8 mouse cellular contexts compared by ENCODE assay signal in the genomic region with DNA sequence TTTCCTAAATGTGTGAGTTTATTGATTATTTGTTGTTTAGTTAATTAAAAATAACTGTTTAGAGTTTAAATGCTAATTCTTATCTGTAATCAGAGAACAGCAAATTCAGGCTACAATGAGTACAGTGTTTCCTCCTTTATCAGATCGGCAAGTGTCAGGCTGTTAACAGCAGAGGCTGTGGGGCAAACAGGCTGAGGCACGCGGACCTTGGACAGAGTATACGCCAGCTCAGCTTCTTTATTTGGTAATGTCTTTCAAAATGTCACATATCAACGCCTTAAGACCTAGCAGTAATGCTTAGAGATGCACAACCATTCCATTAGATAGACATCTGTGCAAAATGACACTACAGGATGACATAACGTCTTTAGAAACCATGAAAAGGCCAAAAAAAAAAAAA. TPM values are rescaled to one million over a fixed set of nuclear protein-coding genes. Genes with fewer than 3 reads are reported as not detected.
DNase-seq lines count a peak whose midpoint lies in the region; ATAC-seq and TF ChIP-seq lines count a peak whose summit lies in the region.

No protein-coding gene starts in this region.

- no peaks in the 10 kb centered on the region for H3K9me3 ChIP-seq in kidney, embryonic 15.5 days (replicated peaks)
- H3K9me3 ChIP-seq in MEL (replicated peaks; ENCODE audit: insufficient read depth, low read length): no peaks in the 10 kb centered on the region
- no peaks in the 10 kb centered on the region for H3K9me3 ChIP-seq in liver, embryonic 15.5 days (replicated peaks)

- no peaks in the 10 kb centered on the region for H3K79me2 ChIP-seq in MEL (ENCODE audit: control insufficient read depth, insufficient read depth, low read length, poor library complexity)

- ATAC-seq in kidney, embryonic 15.5 days (replicated peaks; ENCODE audit: low FRiP score): no peak
- no peak for ATAC-seq in liver, embryonic 15.5 days (ENCODE audit: insufficient read depth)
- ATAC-seq in granulocyte monocyte progenitor cell, adult 5-6 weeks (replicated peaks; ENCODE audit: poor library complexity, severe bottlenecking): no peak

- H3K4me1 ChIP-seq in kidney, embryonic 15.5 days: peaks cover 27% of the 10 kb centered on the region
- H3K4me1 ChIP-seq in MEL (ENCODE audit: control insufficient read depth in 1 of 2, insufficient read depth in 2 of 2, low read length in 2 of 2): peaks cover 0 to 10% of the 10 kb centered on the region in 2 experiments; a peak in 1 of 4 replicates
- peaks cover 25% of the 10 kb centered on the region for H3K4me1 ChIP-seq in liver, embryonic 15.5 days (replicated peaks)

- no peak for TF ChIP-seq EP300 in MEL (IDR thresholded peaks at IDR 0.05; ENCODE audit: low read depth in 1 of 2, low read length in 2 of 2)

- H3K9ac ChIP-seq in kidney, embryonic 15.5 days: no peak overlapping the region
- peak overlapping the region; percentile 1; the same call in 1 of the 2 replicates for H3K9ac ChIP-seq in MEL (ENCODE audit: control insufficient read depth, low read depth, low read length, poor library complexity, severe bottlenecking)
- no peak overlapping the region for H3K9ac ChIP-seq in liver, embryonic 15.5 days

- H3K36me3 ChIP-seq in kidney, embryonic 15.5 days: peaks cover 10% of the 10 kb centered on the region
- H3K36me3 ChIP-seq in MEL (ENCODE audit: control insufficient read depth in 1 of 2, insufficient read depth in 2 of 2, low read length in 2 of 2): peaks cover 0 to 5% of the 10 kb centered on the region in 2 experiments; a peak in 2 of 4 replicates
- H3K36me3 ChIP-seq in liver, embryonic 15.5 days (replicated peaks): no peaks in the 10 kb centered on the region

- H3K4me2 ChIP-seq in kidney, embryonic 15.5 days: peak overlapping the region; percentile 86; the same call in 1 of the 2 replicates
- H3K4me2 ChIP-seq in liver, embryonic 15.5 days: peak overlapping the region; percentile 78; the same call in 1 of the 2 replicates

- WGBS in kidney, embryonic 15.5 days: 65% methylated on average over 6 of the region's 6 CpGs
- WGBS in liver, embryonic 15.5 days (ENCODE audit: insufficient replicate concordance): 13% methylated on average over 6 of the region's 6 CpGs

- DNase-seq in kidney, adult 11 months: no peak
- peak; percentile 40 for DNase-seq in MEL (ENCODE audit: low read depth, low spot score)
- peak; percentile 80 for DNase-seq in gonadal fat pad, adult 2 months (ENCODE audit: low read depth)
- DNase-seq in right cerebral cortex, postnatal 36 days (ENCODE audit: low spot score in 2 of 2): no peak
- no peak for DNase-seq in adrenal gland, postnatal 10 days

- 0 out of 2 replicates have a peak overlapping the region, but pooled peaks have one; percentile 86 for H3K27ac ChIP-seq in kidney, embryonic 15.5 days
- no peak overlapping the region for H3K27ac ChIP-seq in MEL (ENCODE audit: control insufficient read depth, low read depth, low read length)
- no peak overlapping the region for H3K27ac ChIP-seq in liver, embryonic 15.5 days (replicated peaks)

- no peak for TF ChIP-seq POLR2A in MEL (IDR thresholded peaks at IDR 0.05; ENCODE audit: control insufficient read depth in 1 of 2, insufficient read depth in 1 of 2, low read depth in 1 of 2, low read length in 2 of 2, poor library complexity in 1 of 2)

- H3K4me3 ChIP-seq in kidney, embryonic 15.5 days (replicated peaks): no peak overlapping the region
- H3K4me3 ChIP-seq in MEL (ENCODE audit: control insufficient read depth in 1 of 2, insufficient read depth in 1 of 2, low read depth in 2 of 2, low read length in 2 of 2): peak overlapping the region; percentile 76 to 95; a peak in 3 of 4 replicates
- no peak overlapping the region for H3K4me3 ChIP-seq in liver, embryonic 15.5 days (replicated peaks)

- no peak for TF ChIP-seq RAD21 in MEL (IDR thresholded peaks at IDR 0.05; ENCODE audit: low read depth, low read length)

- TF ChIP-seq CTCF in MEL (IDR thresholded peaks at IDR 0.05 in 2 of 3, conservative IDR thresholded peaks at IDR 0.05 in 1 of 3; ENCODE audit: control insufficient read depth in 1 of 3, insufficient read depth in 1 of 3, low read depth in 2 of 3, low read length in 3 of 3, poor library complexity in 1 of 3, severe bottlenecking in 1 of 3): no peak

- H3K27me3 ChIP-seq in kidney, embryonic 15.5 days: no peaks in the 10 kb centered on the region
- peaks cover 0 to 3% of the 10 kb centered on the region in 2 experiments; a peak in 3 of 4 replicates for H3K27me3 ChIP-seq in MEL (ENCODE audit: control insufficient read depth in 1 of 2, insufficient read depth in 2 of 2, low read length in 2 of 2)
- H3K27me3 ChIP-seq in liver, embryonic 15.5 days: no peaks in the 10 kb centered on the region

TF ChIP-seq in MEL, 35 proteins besides CTCF, POLR2A, EP300 and RAD21 (continues in another document):
- TF ChIP-seq GATA1 (IDR thresholded peaks at IDR 0.05; ENCODE audit: low read depth, low read length) (peak; percentile 78), MYC (IDR thresholded peaks at IDR 0.05; ENCODE audit: low read depth, low read length) (0 out of 2 replicates have a peak, but pooled peaks have one; percentile 46), ZNF384 (IDR thresholded peaks at IDR 0.05; ENCODE audit: low read depth, low read length) (no peak; the same call in 1 of the 2 replicates), POLR2AphosphoS2 (IDR thresholded peaks at IDR 0.05; ENCODE audit: low read length) (no peak), USF2 (IDR thresholded peaks at IDR 0.05; ENCODE audit: borderline replicate concordance in 1 of 2, insufficient read depth in 1 of 2, low read depth in 1 of 2, low read length in 2 of 2) (no peak), MYB (IDR thresholded peaks at IDR 0.05; ENCODE audit: low read depth, low read length) (no peak), GABPA (IDR thresholded peaks at IDR 0.05; ENCODE audit: low read depth, low read length) (no peak), USF1 (IDR thresholded peaks at IDR 0.05; ENCODE audit: low read depth, low read length) (no peak), MXI1 (IDR thresholded peaks at IDR 0.05; ENCODE audit: low read depth, low read length) (peak; percentile 58; the same call in 1 of the 2 replicates), ZKSCAN1 (IDR thresholded peaks at IDR 0.05; ENCODE audit: low read depth, low read length) (no peak), BHLHE40 (IDR thresholded peaks at IDR 0.05; ENCODE audit: borderline replicate concordance, low read depth, low read length) (no peak), TCF12 (IDR thresholded peaks at IDR 0.05; ENCODE audit: low read depth, low read length) (no peak), ZC3H11A (IDR thresholded peaks at IDR 0.05; ENCODE audit: low read depth, low read length) (no peak), MEF2A (IDR thresholded peaks at IDR 0.05; ENCODE audit: extremely low read depth, insufficient replicate concordance, low read depth, low read length, poor library complexity, severe bottlenecking) (no peak), NRF1 (IDR thresholded peaks at IDR 0.05; ENCODE audit: insufficient read depth, low read depth, low read length, poor library complexity, severe bottlenecking) (no peak), CHD1 (IDR thresholded peaks at IDR 0.05; ENCODE audit: low read depth, low read length) (no peak), MAX (IDR thresholded peaks at IDR 0.05; ENCODE audit: low read length) (0 out of 2 replicates have a peak, but pooled peaks have one; percentile 30), ZMIZ1 (IDR thresholded peaks at IDR 0.05; ENCODE audit: low read depth, low read length) (no peak), ELF1 (IDR thresholded peaks at IDR 0.05; ENCODE audit: low read depth, low read length) (no peak), TBP (IDR thresholded peaks at IDR 0.05; ENCODE audit: low read depth, low read length) (no peak), E2F4 (IDR thresholded peaks at IDR 0.05; ENCODE audit: borderline replicate concordance, low read depth, low read length) (no peak), MAZ (IDR thresholded peaks at IDR 0.05; ENCODE audit: low read depth, low read length) (no peak), RCOR1 (IDR thresholded peaks at IDR 0.05; ENCODE audit: low read depth, low read length) (no peak), UBTF (IDR thresholded peaks at IDR 0.05; ENCODE audit: borderline replicate concordance, insufficient read depth, low read depth, low read length) (no peak), NELFE (IDR thresholded peaks at IDR 0.05; ENCODE audit: low read depth, low read length) (no peak), POLR2AphosphoS5 (IDR thresholded peaks at IDR 0.05; ENCODE audit: borderline replicate concordance, low read depth, low read length) (no peak), TAL1 (IDR thresholded peaks at IDR 0.05; ENCODE audit: low read length) (no peak), KAT2A (conservative IDR thresholded peaks at IDR 0.05; ENCODE audit: low read depth, low read length) (no peak), MAFK (IDR thresholded peaks at IDR 0.05; ENCODE audit: borderline replicate concordance, low read depth, low read length) (no peak), JUND (IDR thresholded peaks at IDR 0.05; ENCODE audit: low read depth, low read length) (no peak)

RNA-seq across cellular contexts. Expression of a gene that starts 0.7 kb away (rescaled TPM):
- 249 and 265 TPM in 2 replicates for polyA plus RNA-seq in kidney, embryonic 15.5 days (2015; fragmentation: Nextera tagmentation; extraction: Ambion mirVana)
- 4.7 and 4.9 TPM in 2 replicates for total RNA-seq in MEL (2012; rRNA removed)
- polyA plus RNA-seq in MEL (2012; ENCODE audit: insufficient read depth in 1 of 2, insufficient read length in 2 of 2, low read depth in 1 of 2, low replicate concordance in 2 of 2, missing spikeins in 1 of 2): 1 to 10 TPM in 1 of 2 experiments, not detected in 1; 9.5 TPM
- 3,925 and 6,021 TPM in 2 replicates for polyA plus RNA-seq in gonadal fat pad, adult 2 months (2012; rRNA removed)
- 82.5 and 90.8 TPM in 2 replicates for polyA plus RNA-seq in liver, embryonic 15.5 days (2015; fragmentation: Nextera tagmentation; extraction: Ambion mirVana)
- total RNA-seq in granulocyte monocyte progenitor cell, adult 5-6 weeks (2014; fragmentation: Nextera tagmentation): 10.8 and 19.2 TPM in 2 replicates
- total RNA-seq in granulocyte monocyte progenitor cell, adult 5-6 weeks (2017): 10.5 and 12.3 TPM in 2 replicates
- 100 to 1,000 TPM; 231 to 232 TPM for total RNA-seq in adrenal gland, postnatal 10 days (2021)

RNA-seq across cellular contexts. Expression of a gene that starts 18.7 kb away (rescaled TPM):
- 5.2 and 5.5 TPM in 2 replicates for polyA plus RNA-seq in kidney, embryonic 15.5 days (2015; fragmentation: Nextera tagmentation; extraction: Ambion mirVana)
- not detected in 2 replicates for total RNA-seq in MEL (2012; rRNA removed)
- polyA plus RNA-seq in MEL (2012; ENCODE audit: insufficient read depth in 1 of 2, insufficient read length in 2 of 2, low read depth in 1 of 2, low replicate concordance in 2 of 2, missing spikeins in 1 of 2): not detected
- polyA plus RNA-seq in gonadal fat pad, adult 2 months (2012; rRNA removed): 1.4 and 2.0 TPM in 2 replicates
- polyA plus RNA-seq in liver, embryonic 15.5 days (2015; fragmentation: Nextera tagmentation; extraction: Ambion mirVana): 0.16 and 0.40 TPM in 2 replicates
- not detected in 2 replicates for total RNA-seq in granulocyte monocyte progenitor cell, adult 5-6 weeks (2014; fragmentation: Nextera tagmentation)
- total RNA-seq in granulocyte monocyte progenitor cell, adult 5-6 weeks (2017): not detected in 2 replicates
- 1 to 10 TPM; 1.1 to 1.9 TPM for total RNA-seq in adrenal gland, postnatal 10 days (2021)

Comparison
In these comparisons a context has a peak if more than half of its experiments do, and no peak if none do; other contexts are left out.
1. H3K4me3 ChIP-seq: peak in MEL (2 of 2); none in kidney, embryonic 15.5 days (single experiment) and liver, embryonic 15.5 days (single experiment).
2. DNase-seq: peak in MEL (single experiment) and gonadal fat pad, adult 2 months (single experiment); none in kidney, adult 11 months (single experiment), right cerebral cortex, postnatal 36 days (0 of 2) and adrenal gland, postnatal 10 days (single experiment).
3. RNA of a gene that starts 0.7 kb away (polyA plus RNA-seq): 3,925 to 6,021 TPM in gonadal fat pad, adult 2 months; 249 to 265 TPM in kidney, embryonic 15.5 days, 82.5 to 90.8 TPM in liver, embryonic 15.5 days and 9.5 TPM in MEL; every median in the first group is over 10 times any median in the second.